Mouse (Mus musculus) CH12.LX (cell line): ENCODE data around the gene 1700018B08Rik. TPM values are rescaled to one million over a fixed set of nuclear protein-coding genes. Genes with fewer than 3 reads are reported as not detected.

ENCODE experiments used
- DNase-seq: peaks from one replicate; pipeline ENCODE4 v3.0.0-alpha.2; 2013; ENCODE audit errors: extremely low read depth
- H3K27ac ChIP-seq: 2 replicates; pipeline ENCODE4 v1.5.1; 2012; ENCODE audit warnings: low read depth, mild to moderate bottlenecking, control low read depth, moderate library complexity; ENCODE audit not compliant: insufficient read depth
- H3K27me3 ChIP-seq: replicated peaks from 2 replicates; pipeline ENCODE3; 2012; ENCODE audit warnings: inconsistent platforms
- H3K36me3 ChIP-seq, 2 experiments: replicated peaks in 1 of 2; 2 replicates each; pipeline versions ENCODE3 to v1.6.1; 2012; ENCODE audit warnings: inconsistent platforms in 1 of 2, low read length in 1 of 2, mild to moderate bottlenecking in 1 of 2, mixed read lengths in 1 of 2, moderate library complexity in 1 of 2; ENCODE audit not compliant: control insufficient read depth in 1 of 2, insufficient read depth in 1 of 2
- H3K4me1 ChIP-seq, 2 experiments: 2 replicates each; pipeline ENCODE4 v1.6.1; 2012; ENCODE audit warnings: inconsistent platforms in 1 of 2, moderate library complexity in 1 of 2; ENCODE audit not compliant: insufficient read depth in 2 of 2, control insufficient read depth in 1 of 2
- H3K4me2 ChIP-seq: 2 replicates; pipeline ENCODE4 v1.6.1; 2012; ENCODE audit warnings: low read depth, mild to moderate bottlenecking, control low read depth; ENCODE audit not compliant: poor library complexity, insufficient read depth, severe bottlenecking
- H3K4me3 ChIP-seq, 3 experiments: fragments of 150-350 bp in 1 of 3; sonication (generic) in 1 of 3; replicated peaks in 1 of 3; 2 replicates each; pipeline versions ENCODE3 to v1.5.1; 2011 to 2012; ENCODE audit warnings: low read depth in 2 of 3, low read length in 2 of 3, mild to moderate bottlenecking in 2 of 3, moderate library complexity in 2 of 3, control low read depth in 1 of 3, improper control_type of control experiment in 1 of 3, inconsistent platforms in 1 of 3, mixed read lengths in 1 of 3; ENCODE audit not compliant: poor library complexity in 1 of 3
- H3K79me2 ChIP-seq: replicated peaks from 2 replicates; pipeline ENCODE4 v1.6.1; 2012; ENCODE audit warnings: mild to moderate bottlenecking, moderate library complexity; ENCODE audit not compliant: control insufficient read depth, poor library complexity, insufficient read depth, severe bottlenecking; ENCODE audit errors: extremely low read depth
- H3K9ac ChIP-seq: 2 replicates; pipeline ENCODE4 v1.6.1; 2012; ENCODE audit warnings: low read depth, mild to moderate bottlenecking, control low read depth, moderate library complexity; ENCODE audit not compliant: insufficient read depth
- H3K9me3 ChIP-seq: replicated peaks from 2 replicates; pipeline ENCODE3; 2012; ENCODE audit warnings: low read length, inconsistent platforms, mixed read lengths
- BHLHE40 ChIP-seq: IDR thresholded peaks from 2 replicates; pipeline ENCODE4 v1.6.1; 2011; ENCODE audit warnings: mild to moderate bottlenecking, low read depth, low read length, improper control_type of control experiment
- GABPA ChIP-seq: IDR thresholded peaks from 2 replicates; pipeline ENCODE4 v1.6.1; 2012; ENCODE audit warnings: low read depth, low read length, improper control_type of control experiment, inconsistent platforms; ENCODE audit not compliant: insufficient replicate concordance
- HCFC1 ChIP-seq: IDR thresholded peaks from 2 replicates; pipeline ENCODE4 v1.6.1; 2012; ENCODE audit warnings: low read depth, mild to moderate bottlenecking, inconsistent platforms, low read length, improper control_type of control experiment
- IRF4 ChIP-seq: IDR thresholded peaks from 2 replicates; pipeline ENCODE4 v1.6.1; 2014; ENCODE audit warnings: low read depth, mild to moderate bottlenecking, inconsistent platforms, low read length, improper control_type of control experiment
- MAZ ChIP-seq: IDR thresholded peaks from 2 replicates; pipeline ENCODE4 v1.6.1; 2012; ENCODE audit warnings: low read depth, mild to moderate bottlenecking, inconsistent platforms, low read length, improper control_type of control experiment, moderate library complexity
- MEF2A ChIP-seq: IDR thresholded peaks from 2 replicates; pipeline ENCODE4 v1.6.1; 2014; ENCODE audit warnings: low read depth, mild to moderate bottlenecking, inconsistent platforms, low read length, improper control_type of control experiment, borderline replicate concordance
- MYC ChIP-seq: IDR thresholded peaks from 2 replicates; pipeline ENCODE4 v1.6.1; 2011; ENCODE audit warnings: low read depth, mild to moderate bottlenecking, improper control_type of control experiment, low read length
- dilution Hi-C: fragments of 300-500 bp; cut with MboI; formaldehyde crosslinking; loops from 2 replicates; pipeline ENCODE4 v1.14.3; 2020; ENCODE audit warnings: low sequenced_read_pairs; ENCODE audit not compliant: extremely low pct_unique_long_range_greater_than_20kb, extremely low pct_ligation_motif_present
- in situ Hi-C: fragments of 300-500 bp; cut with MboI; formaldehyde crosslinking; loops from 3 replicates; pipeline ENCODE4 v1.14.3; 2019; ENCODE audit warnings: low sequenced_read_pairs, low pct_ligation_motif_present, low pct_unique_long_range_greater_than_20kb, mixed read lengths
- polyA plus RNA-seq: library from polyadenylated mRNA; unstranded; fragments of >175 nt; gene quantifications from 2 replicates; pipeline ENCODE4 v1.2.1, GENCODE M21; 2012; ENCODE audit warnings: low read depth; ENCODE audit not compliant: insufficient read length
- total RNA-seq, 2 experiments: library from RNA; depleted of rRNA; stranded (reverse); fragments of 300-350 nt in 1 of 2; fragments of >200 nt in 1 of 2; gene quantifications; 2 replicates each; pipeline ENCODE4 v1.2.3; 2012 to 2014

Gene 1700018B08Rik
- total and polyA plus RNA-seq, 3 experiments = not detected

DNA sequence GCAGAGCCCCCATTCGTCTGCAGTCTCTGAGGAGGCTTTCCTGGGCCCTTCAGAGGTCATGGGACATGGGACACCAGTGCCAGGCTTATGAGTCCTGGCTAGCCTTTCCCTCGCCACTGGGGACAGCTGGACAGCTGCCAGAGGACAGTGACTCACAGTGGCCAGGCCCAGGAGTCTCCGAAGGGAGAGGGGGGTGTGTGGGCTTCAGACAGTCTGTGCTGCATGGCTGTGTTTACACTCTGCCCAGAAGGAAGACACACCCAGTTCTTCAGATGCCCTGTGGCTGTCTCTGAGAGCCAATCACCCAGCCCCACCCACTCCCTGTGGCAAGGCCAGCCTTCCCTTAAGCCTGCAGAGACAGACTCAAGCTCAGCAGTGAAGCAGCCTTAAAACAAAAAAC is 29.2 kb upstream of the 1700018B08Rik start:
- Histone ChIP-seq H3K27ac (no peak overlapping the region), H3K36me3 (peaks cover 0 to 63% of the 10 kb centered on the region in 2 experiments), H3K9ac (no peak overlapping the region), H3K4me2 (no peak overlapping the region), H3K27me3 (no peaks in the 10 kb centered on the region), H3K4me3 (no peak overlapping the region), H3K9me3 (no peaks in the 10 kb centered on the region), H3K79me2 (peaks cover 41% of the 10 kb centered on the region), H3K4me1 (peaks cover 6 to 32% of the 10 kb centered on the region in 2 experiments; a peak in 3 of 4 replicates)
- in situ Hi-C loops = no loop called here
- dilution Hi-C loops = no loop called here
- no peak for DNase-seq
- TF ChIP-seq HCFC1 (no peak), IRF4 (no peak), BHLHE40 (no peak), MAZ (no peak)

DNA sequence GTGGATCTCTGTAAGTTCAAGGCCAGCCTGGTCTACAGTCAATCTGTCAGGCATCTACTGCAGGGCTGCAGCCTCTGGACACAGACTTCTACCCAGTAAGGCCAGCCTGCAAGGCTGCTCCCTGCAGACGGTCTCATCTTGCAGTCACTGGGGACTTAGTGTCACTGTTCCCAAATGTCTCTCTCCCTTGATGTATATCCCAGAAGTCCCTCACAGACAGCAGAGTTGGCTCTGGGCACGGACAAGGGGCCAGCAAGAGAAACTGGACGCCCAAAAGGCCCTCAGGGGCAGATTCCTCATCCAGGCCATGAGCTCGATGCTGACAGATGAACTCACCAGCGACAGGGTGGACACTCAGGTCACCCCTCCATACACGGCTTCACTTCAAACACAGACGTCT is 28.0 kb upstream of the 1700018B08Rik start:
- H3K9ac ChIP-seq = no peak overlapping the region
- in situ Hi-C loops (no loop called here), dilution Hi-C loops (no loop called here)
- no peak overlapping the region for H3K27ac ChIP-seq
- peaks cover 5 to 29% of the 10 kb centered on the region in 2 experiments; a peak in 3 of 4 replicates for H3K4me1 ChIP-seq
- no peak for DNase-seq
- H3K4me3 ChIP-seq = no peak overlapping the region
- H3K4me2 ChIP-seq = no peak overlapping the region
- H3K27me3 ChIP-seq = no peaks in the 10 kb centered on the region
- peaks cover 0 to 74% of the 10 kb centered on the region in 2 experiments for H3K36me3 ChIP-seq
- H3K9me3 ChIP-seq = no peaks in the 10 kb centered on the region
- peaks cover 33% of the 10 kb centered on the region for H3K79me2 ChIP-seq
- no peak for TF ChIP-seq MYC

DNA sequence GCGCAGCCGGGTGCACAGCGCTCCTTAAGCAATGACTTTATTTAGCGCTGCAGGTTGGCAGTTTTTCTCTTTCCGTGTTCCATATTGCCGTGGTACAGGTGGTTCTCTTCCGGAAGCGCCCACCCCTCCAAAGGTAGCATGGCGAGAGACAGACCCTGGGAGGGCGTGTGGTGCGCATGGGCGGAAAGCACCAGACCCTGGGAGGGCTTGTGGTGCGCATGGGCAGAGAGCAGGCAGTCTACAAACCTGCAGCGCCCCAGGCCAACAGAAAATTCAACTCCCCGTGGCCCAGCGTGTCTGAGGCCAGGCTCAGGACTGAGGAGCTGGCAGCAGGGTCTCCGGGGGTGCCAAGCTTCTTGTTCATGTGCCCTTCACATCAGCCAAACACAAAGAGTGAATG is 26.7 kb upstream of the 1700018B08Rik start:
- no peak overlapping the region for H3K4me3 ChIP-seq
- H3K9me3 ChIP-seq = no peaks in the 10 kb centered on the region
- no peak overlapping the region for H3K4me2 ChIP-seq
- in situ Hi-C loops (no loop called here), dilution Hi-C loops (no loop called here)
- peaks cover 21% of the 10 kb centered on the region for H3K79me2 ChIP-seq
- H3K4me1 ChIP-seq = peaks cover 3 to 16% of the 10 kb centered on the region in 2 experiments; a peak in 3 of 4 replicates
- no peak for TF ChIP-seq MAZ
- TF ChIP-seq GABPA = no peak
- no peak for TF ChIP-seq MEF2A
- TF ChIP-seq IRF4 = no peak
- H3K36me3 ChIP-seq = peaks cover under 1 to 80% of the 10 kb centered on the region in 2 experiments
- H3K27me3 ChIP-seq = no peaks in the 10 kb centered on the region
- H3K9ac ChIP-seq = no peak overlapping the region
- no peak for DNase-seq
- no peak overlapping the region for H3K27ac ChIP-seq
